Mouse (Mus musculus): ENCODE measurements at regions not wholly inside any gene's neighbourhood (a gene's known extent, or its start where the extent isn't known, plus 50 kb on each side); places are given as distances from the start of the nearest gene placed in this dataset.

GRCm38 (mm10) chr11:35005143-35005542 is 115.9 kb upstream of the Slit3 start:
- no peaks in the 10 kb centered on the region for H3K27me3 ChIP-seq (ENCODE audit: control insufficient read depth in 1 of 2, insufficient read depth in 2 of 2, low read length in 2 of 2)
- H3K36me3 ChIP-seq (ENCODE audit: control insufficient read depth in 1 of 2, insufficient read depth in 2 of 2, low read length in 2 of 2): no peaks in the 10 kb centered on the region
- H3K9ac ChIP-seq (ENCODE audit: control insufficient read depth, low read depth, low read length, poor library complexity, severe bottlenecking): no peak overlapping the region
- H3K4me1 ChIP-seq (ENCODE audit: control insufficient read depth in 1 of 2, insufficient read depth in 2 of 2, low read length in 2 of 2): no peaks in the 10 kb centered on the region
- DNase-seq (ENCODE audit: low read depth, low spot score): no peak
- no peaks in the 10 kb centered on the region for H3K9me3 ChIP-seq (replicated peaks; ENCODE audit: insufficient read depth, low read length)
- H3K4me3 ChIP-seq (ENCODE audit: control insufficient read depth in 1 of 2, insufficient read depth in 1 of 2, low read depth in 2 of 2, low read length in 2 of 2): no peak overlapping the region
- no peaks in the 10 kb centered on the region for H3K79me2 ChIP-seq (ENCODE audit: control insufficient read depth, insufficient read depth, low read length, poor library complexity)
- TF ChIP-seq HCFC1 (IDR thresholded peaks at IDR 0.05; ENCODE audit: low read depth, low read length): no peak
- no peak for TF ChIP-seq MXI1 (IDR thresholded peaks at IDR 0.05; ENCODE audit: low read depth, low read length)
- no peak for TF ChIP-seq USF2 (IDR thresholded peaks at IDR 0.05; ENCODE audit: borderline replicate concordance in 1 of 2, insufficient read depth in 1 of 2, low read depth in 1 of 2, low read length in 2 of 2)
- no peak for TF ChIP-seq MYB (IDR thresholded peaks at IDR 0.05; ENCODE audit: low read depth, low read length)
- TF ChIP-seq TCF12 (IDR thresholded peaks at IDR 0.05; ENCODE audit: low read depth, low read length): no peak
- no peak for TF ChIP-seq CTCF (IDR thresholded peaks at IDR 0.05 in 2 of 3, conservative IDR thresholded peaks at IDR 0.05 in 1 of 3; ENCODE audit: control insufficient read depth in 1 of 3, insufficient read depth in 1 of 3, low read depth in 2 of 3, low read length in 3 of 3, poor library complexity in 1 of 3, severe bottlenecking in 1 of 3)
- no peak overlapping the region for H3K27ac ChIP-seq (ENCODE audit: control insufficient read depth, low read depth, low read length)

DNA sequence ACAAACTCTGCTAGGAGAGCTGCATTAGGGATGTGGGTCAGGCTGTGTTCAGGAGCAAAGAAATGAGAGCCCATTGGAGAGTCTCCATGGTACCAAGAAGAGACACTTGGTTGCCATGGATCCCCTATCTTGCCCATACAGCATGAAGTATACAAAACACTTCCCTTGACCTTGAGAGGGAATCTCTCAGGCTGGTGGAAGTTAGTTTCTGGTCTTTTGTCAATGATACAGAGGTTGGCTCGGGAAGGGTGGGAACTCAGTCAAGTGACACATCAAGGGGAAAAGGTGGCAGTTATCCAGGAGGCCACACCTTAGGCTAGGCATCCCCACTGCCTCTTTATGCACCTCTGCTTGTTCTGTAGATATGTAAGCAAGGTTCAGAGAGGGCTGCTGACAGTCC is 116.6 kb upstream of the Slit3 start:
- Histone ChIP-seq H3K9me3 (replicated peaks; ENCODE audit: insufficient read depth, low read length) (no peaks in the 10 kb centered on the region), H3K4me1 (ENCODE audit: control insufficient read depth in 1 of 2, insufficient read depth in 2 of 2, low read length in 2 of 2) (no peaks in the 10 kb centered on the region)

GRCm38 (mm10) chr11:35003956-35004355 is 117.1 kb upstream of the Slit3 start:
- no peak overlapping the region for H3K27ac ChIP-seq (ENCODE audit: control insufficient read depth, low read depth, low read length)
- DNase-seq (ENCODE audit: low read depth, low spot score): no peak

More for the DNA sequence above, 116.6 kb upstream of the Slit3 start:
- Histone ChIP-seq H3K4me3 (ENCODE audit: control insufficient read depth in 1 of 2, insufficient read depth in 1 of 2, low read depth in 2 of 2, low read length in 2 of 2) (no peak overlapping the region), H3K27me3 (ENCODE audit: control insufficient read depth in 1 of 2, insufficient read depth in 2 of 2, low read length in 2 of 2) (no peaks in the 10 kb centered on the region), H3K9ac (ENCODE audit: control insufficient read depth, low read depth, low read length, poor library complexity, severe bottlenecking) (no peak overlapping the region), H3K27ac (ENCODE audit: control insufficient read depth, low read depth, low read length) (no peak overlapping the region), H3K36me3 (ENCODE audit: control insufficient read depth in 1 of 2, insufficient read depth in 2 of 2, low read length in 2 of 2) (no peaks in the 10 kb centered on the region), H3K79me2 (ENCODE audit: control insufficient read depth, insufficient read depth, low read length, poor library complexity) (no peaks in the 10 kb centered on the region)
- no peak for TF ChIP-seq ZNF384 (IDR thresholded peaks at IDR 0.05; ENCODE audit: low read depth, low read length)
- no peak for TF ChIP-seq SIN3A (IDR thresholded peaks at IDR 0.05; ENCODE audit: low read length)
- no peak for TF ChIP-seq MAX (IDR thresholded peaks at IDR 0.05; ENCODE audit: low read length)
- no peak for TF ChIP-seq RAD21 (IDR thresholded peaks at IDR 0.05; ENCODE audit: low read depth, low read length)
- no peak for TF ChIP-seq USF1 (IDR thresholded peaks at IDR 0.05; ENCODE audit: low read depth, low read length)
- no peak for TF ChIP-seq NRF1 (IDR thresholded peaks at IDR 0.05; ENCODE audit: insufficient read depth, low read depth, low read length, poor library complexity, severe bottlenecking)
- no peak for DNase-seq (ENCODE audit: low read depth, low spot score)

More at GRCm38 (mm10) chr11:35003956-35004355, 117.1 kb upstream of the Slit3 start:
- Histone ChIP-seq H3K9ac (ENCODE audit: control insufficient read depth, low read depth, low read length, poor library complexity, severe bottlenecking) (no peak overlapping the region), H3K79me2 (ENCODE audit: control insufficient read depth, insufficient read depth, low read length, poor library complexity) (no peaks in the 10 kb centered on the region), H3K27me3 (ENCODE audit: control insufficient read depth in 1 of 2, insufficient read depth in 2 of 2, low read length in 2 of 2) (no peaks in the 10 kb centered on the region), H3K36me3 (ENCODE audit: control insufficient read depth in 1 of 2, insufficient read depth in 2 of 2, low read length in 2 of 2) (no peaks in the 10 kb centered on the region), H3K9me3 (replicated peaks; ENCODE audit: insufficient read depth, low read length) (no peaks in the 10 kb centered on the region), H3K4me1 (ENCODE audit: control insufficient read depth in 1 of 2, insufficient read depth in 2 of 2, low read length in 2 of 2) (no peaks in the 10 kb centered on the region), H3K4me3 (ENCODE audit: control insufficient read depth in 1 of 2, insufficient read depth in 1 of 2, low read depth in 2 of 2, low read length in 2 of 2) (no peak overlapping the region)
- TF ChIP-seq POLR2AphosphoS2 (IDR thresholded peaks at IDR 0.05; ENCODE audit: low read length): no peak
